ENCODE assay signal across 9 mouse cellular contexts in the genomic region with DNA sequence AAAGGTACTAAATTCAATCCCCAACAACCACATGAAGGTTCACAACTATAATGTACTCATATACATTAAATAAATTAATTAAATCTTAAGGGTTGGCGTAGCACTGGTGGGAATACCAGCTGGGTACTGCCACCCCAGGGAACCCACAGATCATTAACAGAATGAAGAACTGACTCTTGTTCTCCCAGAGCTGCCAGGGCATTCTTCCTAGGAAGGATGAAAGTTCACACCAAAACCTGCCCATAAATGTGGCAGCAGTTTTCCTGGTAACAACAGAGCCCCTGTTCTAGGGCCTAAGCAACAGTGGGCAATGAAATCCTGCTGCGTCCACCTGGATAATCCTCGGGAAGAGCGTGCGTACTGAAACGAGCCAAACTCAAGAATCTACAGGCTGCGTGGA. TPM values are rescaled to one million over a fixed set of nuclear protein-coding genes. Genes with fewer than 3 reads are reported as not detected.
DNase-seq lines count a peak whose midpoint lies in the region; ATAC-seq and TF ChIP-seq lines count a peak whose summit lies in the region.
"Had no signal": no experiment of that assay in that cellular context is flagged by ENCODE, and none has a peak within 500 bp of the region (broad histone marks: within the 10 kb centered on the region; RNA-seq: fewer than 3 reads in every experiment).

No protein-coding gene starts in this region.

- peak overlapping the region; percentile 91 for H3K4me2 ChIP-seq in kidney, embryonic 15.5 days
- H3K4me2 ChIP-seq in embryonic facial prominence, embryonic 13.5 days = peak overlapping the region; percentile 97
- peak overlapping the region; percentile 99 for H3K4me2 ChIP-seq in intestine, postnatal 0 days (replicated peaks; ENCODE audit: low read depth)
- H3K4me2 ChIP-seq in neural tube, embryonic 12.5 days (replicated peaks) = peak overlapping the region; percentile 89

- no peak for ATAC-seq in kidney, embryonic 15.5 days (replicated peaks; ENCODE audit: low FRiP score)
- no peak for ATAC-seq in embryonic facial prominence, embryonic 13.5 days (ENCODE audit: insufficient number of reproducible peaks, insufficient read depth, low FRiP score, low TSS enrichment, low read depth)
- no peak for ATAC-seq in intestine, postnatal 0 days
- ATAC-seq in neural tube, embryonic 12.5 days (ENCODE audit: low FRiP score, low read depth) = no peak

- no peaks in the 10 kb centered on the region for H3K9me3 ChIP-seq in kidney, embryonic 15.5 days (replicated peaks)
- H3K9me3 ChIP-seq in embryonic facial prominence, embryonic 13.5 days = no peaks in the 10 kb centered on the region
- H3K9me3 ChIP-seq in intestine, postnatal 0 days (ENCODE audit: control insufficient read depth) = no peaks in the 10 kb centered on the region
- no peaks in the 10 kb centered on the region for H3K9me3 ChIP-seq in neural tube, embryonic 12.5 days

- WGBS in kidney, embryonic 15.5 days = 24% methylated on average over 7 of the region's 7 CpGs
- WGBS in embryonic facial prominence, embryonic 13.5 days = 28% methylated on average over 7 of the region's 7 CpGs
- WGBS in intestine, postnatal 0 days = 17% methylated on average over 7 of the region's 7 CpGs
- 17% methylated on average over 7 of the region's 7 CpGs for WGBS in neural tube, embryonic 12.5 days

- H3K4me3 ChIP-seq in kidney, embryonic 15.5 days (replicated peaks) = peak overlapping the region; percentile 63
- peak overlapping the region; percentile 77 for H3K4me3 ChIP-seq in embryonic facial prominence, embryonic 13.5 days
- H3K4me3 ChIP-seq in intestine, postnatal 0 days (ENCODE audit: low read depth, low read length) = peak overlapping the region; percentile 58
- H3K4me3 ChIP-seq in neural tube, embryonic 12.5 days = peak overlapping the region; percentile 68

- peaks cover 21% of the 10 kb centered on the region for H3K36me3 ChIP-seq in kidney, embryonic 15.5 days
- H3K36me3 ChIP-seq in embryonic facial prominence, embryonic 13.5 days = peaks cover 24% of the 10 kb centered on the region
- H3K36me3 ChIP-seq in intestine, postnatal 0 days (ENCODE audit: control insufficient read depth, insufficient read depth) = peaks cover 19% of the 10 kb centered on the region
- H3K36me3 ChIP-seq in neural tube, embryonic 12.5 days = peaks cover 22% of the 10 kb centered on the region

- no peaks in the 10 kb centered on the region for H3K27me3 ChIP-seq in kidney, embryonic 15.5 days
- H3K27me3 ChIP-seq in embryonic facial prominence, embryonic 13.5 days = no peaks in the 10 kb centered on the region
- H3K27me3 ChIP-seq in intestine, postnatal 0 days (replicated peaks; ENCODE audit: control insufficient read depth, insufficient read depth, low read length) = no peaks in the 10 kb centered on the region
- no peaks in the 10 kb centered on the region for H3K27me3 ChIP-seq in neural tube, embryonic 12.5 days (replicated peaks)

- no peak for DNase-seq in kidney, postnatal 4 days
- no peak for DNase-seq in frontal cortex, adult 2 months (ENCODE audit: extremely low spot score in 1 of 2, low spot score in 1 of 2)
- DNase-seq in frontal cortex, postnatal 36 days (ENCODE audit: low spot score in 2 of 2) = no peak
- no peak for DNase-seq in gastrocnemius, adult 18-20 months (ENCODE audit: low spot score)

- H3K9ac ChIP-seq in kidney, embryonic 15.5 days = peak overlapping the region; percentile 65
- peak overlapping the region; percentile 81 for H3K9ac ChIP-seq in embryonic facial prominence, embryonic 13.5 days
- H3K9ac ChIP-seq in intestine, postnatal 0 days (ENCODE audit: low read depth, low read length) = peak overlapping the region; percentile 54
- peak overlapping the region; percentile 86 for H3K9ac ChIP-seq in neural tube, embryonic 12.5 days

- H3K27ac ChIP-seq in kidney, embryonic 15.5 days = peak overlapping the region; percentile 80; the same call in 1 of the 2 replicates
- peak overlapping the region; percentile 85; the same call in 1 of the 2 replicates for H3K27ac ChIP-seq in embryonic facial prominence, embryonic 13.5 days
- no peak overlapping the region; the same call in 1 of the 2 replicates for H3K27ac ChIP-seq in intestine, postnatal 0 days (ENCODE audit: low read depth, low read length)
- no peak overlapping the region for H3K27ac ChIP-seq in neural tube, embryonic 12.5 days

- peaks cover 44% of the 10 kb centered on the region for H3K4me1 ChIP-seq in kidney, embryonic 15.5 days
- H3K4me1 ChIP-seq in embryonic facial prominence, embryonic 13.5 days = peaks cover 35% of the 10 kb centered on the region
- peaks cover 3% of the 10 kb centered on the region; the same call in 1 of the 2 replicates for H3K4me1 ChIP-seq in intestine, postnatal 0 days (replicated peaks; ENCODE audit: control insufficient read depth, insufficient read depth, low read length)
- H3K4me1 ChIP-seq in neural tube, embryonic 12.5 days = peaks cover 30% of the 10 kb centered on the region

- TF ChIP-seq CTCF in intestine, postnatal 0 days (IDR thresholded peaks at IDR 0.05; ENCODE audit: low read depth) = no peak

RNA-seq across cellular contexts. Expression of a gene that starts 0.9 kb away (rescaled TPM):
- polyA plus RNA-seq in kidney, embryonic 15.5 days (2015; fragmentation: Nextera tagmentation; extraction: Ambion mirVana) = 32.7 and 37.5 TPM in 2 replicates
- polyA plus RNA-seq in embryonic facial prominence, embryonic 13.5 days (2015; fragmentation: Nextera tagmentation; extraction: Ambion mirVana) = 34.8 and 43.3 TPM in 2 replicates
- polyA plus RNA-seq in intestine, postnatal 0 days (2015; fragmentation: Nextera tagmentation; extraction: Ambion mirVana) = 18.7 and 19.2 TPM in 2 replicates
- polyA plus RNA-seq in neural tube, embryonic 12.5 days (2016; fragmentation: Nextera tagmentation; extraction: Ambion mirVana) = 52.3 TPM in 2 replicates
- 31.2 and 35.9 TPM in 2 replicates for polyA plus RNA-seq in frontal cortex, adult 2 months (2012; rRNA removed)
- total RNA-seq in gastrocnemius, adult 18-20 months (2021) = 1 to 10 TPM; 3.9 to 5.6 TPM

RNA-seq across cellular contexts. Expression of a gene that starts 9.6 kb away (rescaled TPM):
- polyA plus RNA-seq in kidney, embryonic 15.5 days (2015; fragmentation: Nextera tagmentation; extraction: Ambion mirVana) = 310 and 320 TPM in 2 replicates
- 118 and 120 TPM in 2 replicates for polyA plus RNA-seq in embryonic facial prominence, embryonic 13.5 days (2015; fragmentation: Nextera tagmentation; extraction: Ambion mirVana)
- 292 and 312 TPM in 2 replicates for polyA plus RNA-seq in intestine, postnatal 0 days (2015; fragmentation: Nextera tagmentation; extraction: Ambion mirVana)
- polyA plus RNA-seq in neural tube, embryonic 12.5 days (2016; fragmentation: Nextera tagmentation; extraction: Ambion mirVana) = 58.5 and 59.9 TPM in 2 replicates
- 19.4 and 21.5 TPM in 2 replicates for polyA plus RNA-seq in frontal cortex, adult 2 months (2012; rRNA removed)
- total RNA-seq in gastrocnemius, adult 18-20 months (2021) = 1 to 10 TPM; 4.5 to 8.6 TPM

RNA-seq across cellular contexts. Expression of a gene that starts 18.2 kb away (rescaled TPM):
- polyA plus RNA-seq in kidney, embryonic 15.5 days (2015; fragmentation: Nextera tagmentation; extraction: Ambion mirVana) = 0.34 and 0.78 TPM in 2 replicates
- 1.2 TPM in 2 replicates for polyA plus RNA-seq in embryonic facial prominence, embryonic 13.5 days (2015; fragmentation: Nextera tagmentation; extraction: Ambion mirVana)
- polyA plus RNA-seq in intestine, postnatal 0 days (2015; fragmentation: Nextera tagmentation; extraction: Ambion mirVana) = 0.33 and 0.46 TPM in 2 replicates
- polyA plus RNA-seq in neural tube, embryonic 12.5 days (2016; fragmentation: Nextera tagmentation; extraction: Ambion mirVana) = not detected in 2 replicates
- 0.22 and 0.57 TPM in 2 replicates for polyA plus RNA-seq in frontal cortex, adult 2 months (2012; rRNA removed)
- 10 to 100 TPM in 1 of 2 experiments, 1 to 10 TPM in 1; 5.7 to 14.7 TPM for total RNA-seq in gastrocnemius, adult 18-20 months (2021)

RNA-seq across cellular contexts. Expression of a gene that starts 20.5 kb away (rescaled TPM):
- not detected in 2 replicates for polyA plus RNA-seq in kidney, embryonic 15.5 days (2015; fragmentation: Nextera tagmentation; extraction: Ambion mirVana)
- polyA plus RNA-seq in embryonic facial prominence, embryonic 13.5 days (2015; fragmentation: Nextera tagmentation; extraction: Ambion mirVana) = 0.31 TPM in 1 of 2 replicates, not detected in the other
- polyA plus RNA-seq in intestine, postnatal 0 days (2015; fragmentation: Nextera tagmentation; extraction: Ambion mirVana) = not detected in 2 replicates
- not detected in 2 replicates for polyA plus RNA-seq in neural tube, embryonic 12.5 days (2016; fragmentation: Nextera tagmentation; extraction: Ambion mirVana)
- 0.46 and 1.0 TPM in 2 replicates for polyA plus RNA-seq in frontal cortex, adult 2 months (2012; rRNA removed)
- total RNA-seq in gastrocnemius, adult 18-20 months (2021) = not detected
- total RNA-seq: heart, adult 8-10 months had no signal

RNA-seq across cellular contexts. Expression of a gene that starts 33.5 kb away (rescaled TPM):
- 37.7 and 39.8 TPM in 2 replicates for polyA plus RNA-seq in kidney, embryonic 15.5 days (2015; fragmentation: Nextera tagmentation; extraction: Ambion mirVana)
- 51.1 and 51.3 TPM in 2 replicates for polyA plus RNA-seq in embryonic facial prominence, embryonic 13.5 days (2015; fragmentation: Nextera tagmentation; extraction: Ambion mirVana)
- 22.7 and 22.8 TPM in 2 replicates for polyA plus RNA-seq in intestine, postnatal 0 days (2015; fragmentation: Nextera tagmentation; extraction: Ambion mirVana)
- polyA plus RNA-seq in neural tube, embryonic 12.5 days (2016; fragmentation: Nextera tagmentation; extraction: Ambion mirVana) = 34.6 and 39.7 TPM in 2 replicates
- polyA plus RNA-seq in frontal cortex, adult 2 months (2012; rRNA removed) = 62.3 and 86.3 TPM in 2 replicates
- 10 to 100 TPM; 35.0 to 37.7 TPM for total RNA-seq in gastrocnemius, adult 18-20 months (2021)

Comparison
In these comparisons a context has a peak if more than half of its experiments do, and no peak if none do; other contexts are left out.
1. H3K27ac ChIP-seq: peak in kidney, embryonic 15.5 days (single experiment) and embryonic facial prominence, embryonic 13.5 days (single experiment); none in intestine, postnatal 0 days (single experiment) and neural tube, embryonic 12.5 days (single experiment).
2. Peak in every context shown above with its lines, with median percentiles within 50 percentile points of each other: H3K4me2 ChIP-seq, H3K4me3 ChIP-seq and H3K9ac ChIP-seq.